Mouse (Mus musculus) frontal cortex, postnatal 10 days (tissue): Measurements from ENCODE around the gene Fscn3.

ENCODE experiments used
- DNase-seq, 2 experiments: peaks; one replicate each; pipeline ENCODE4 v3.0.0; 2022; ENCODE audit warnings: low spot score in 2 of 2, mixed read lengths in 1 of 2

The Fscn3 gene

GRCm38 (mm10) chr6:28425019-28425418 is 2.6 kb upstream of the Fscn3 start:
- DNase-seq: no peak

- no peak for DNase-seq
Observed at GRCm38 (mm10) chr6:28428290-28428689, 701 bp downstream of the Fscn3 start, which contains the start of gene Gcc1. TSS of gene Gcc1 (minus strand) at chr6:28428390.

- DNase-seq: no peak
Observed at GRCm38 (mm10) chr6:28429870-28430269, 2.3 kb downstream of the Fscn3 start.

- DNase-seq: no peak
Observed at GRCm38 (mm10) chr6:28430795-28431537, 3.4 kb downstream of the Fscn3 start.

GRCm38 (mm10) chr6:28431538-28431855 is 3.9 kb downstream of the Fscn3 start:
- DNase-seq: no peak

- no peak for DNase-seq
Observed at GRCm38 (mm10) chr6:28447937-28448336, 20.3 kb downstream of the Fscn3 start.

- DNase-seq: no peak
Observed at GRCm38 (mm10) chr6:28449253-28449652, 21.7 kb downstream of the Fscn3 start, which contains the start of gene Pax4. TSS of gene Pax4 (minus strand) at chr6:28449353.

- DNase-seq: no peak
Observed at GRCm38 (mm10) chr6:28450481-28450880, 22.9 kb downstream of the Fscn3 start.

- DNase-seq: no peak
Observed at GRCm38 (mm10) chr6:28450977-28451376, 23.4 kb downstream of the Fscn3 start.

- no peak for DNase-seq
Observed at GRCm38 (mm10) chr6:28459221-28459668, 31.7 kb downstream of the Fscn3 start.

- DNase-seq: peak in 1 of 2 experiments; percentile 53
Observed at GRCm38 (mm10) chr6:28460534-28460933, 32.9 kb downstream of the Fscn3 start.

- no peak for DNase-seq
Observed at GRCm38 (mm10) chr6:28464630-28465029, 37.0 kb downstream of the Fscn3 start.

- DNase-seq: no peak
Observed at GRCm38 (mm10) chr6:28470017-28470602, 42.5 kb downstream of the Fscn3 start.

GRCm38 (mm10) chr6:28470621-28471020 is 43.0 kb downstream of the Fscn3 start:
- DNase-seq: no peak

GRCm38 (mm10) chr6:28471284-28472035 is 43.9 kb downstream of the Fscn3 start:
- no peak for DNase-seq

GRCm38 (mm10) chr6:28474211-28474610 is 46.6 kb downstream of the Fscn3 start:
- no peak for DNase-seq

- DNase-seq: no peak
Observed at GRCm38 (mm10) chr6:28474839-28475238, 47.2 kb downstream of the Fscn3 start, which contains the start of gene Snd1. TSS of gene Snd1 (plus strand) at chr6:28475139.

GRCm38 (mm10) chr6:28479865-28480751 is 52.5 kb downstream of the Fscn3 start:
- DNase-seq: peak; percentile 98

GRCm38 (mm10) chr6:28480752-28481492 is 53.3 kb downstream of the Fscn3 start:
- DNase-seq: no peak

- DNase-seq: no peak
Observed at GRCm38 (mm10) chr6:28482711-28483315, 55.2 kb downstream of the Fscn3 start.
